Mouse (Mus musculus) erythroid progenitor cell, adult 5-6 weeks (primary cell): ENCODE results near the gene Pax5. TPM values are rescaled to one million over a fixed set of nuclear protein-coding genes. Genes with fewer than 3 reads are reported as not detected.

Experiments
- ATAC-seq: replicated peaks from 2 replicates; pipeline ENCODE4 v1.8.0; 2016; ENCODE audit warnings: moderate number of reproducible peaks, mild to moderate bottlenecking, moderate TSS enrichment, inconsistent platforms; ENCODE audit not compliant: poor library complexity, low FRiP score, severe bottlenecking
- total RNA-seq, 2 experiments: library from RNA; stranded (forward) in 1 of 2; stranded (reverse) in 1 of 2; fragments of 150-400 nt in 1 of 2; fragments of 186-747, 209-891 nt in 1 of 2; gene quantifications; 2 replicates each; pipeline versions ENCODE4 v1.2.3 to v1.2.4; 2015 to 2017; ENCODE audit warnings: low replicate concordance in 2 of 2

Pax5 gene
- total RNA-seq, 2 experiments from 2014 or later, result 5.1 to 28.1 TPM

- ATAC-seq, result no peak
Observed at GRCm38 (mm10) chr4:44670380-44670779, 39.9 kb downstream of the Pax5 start.

DNA sequence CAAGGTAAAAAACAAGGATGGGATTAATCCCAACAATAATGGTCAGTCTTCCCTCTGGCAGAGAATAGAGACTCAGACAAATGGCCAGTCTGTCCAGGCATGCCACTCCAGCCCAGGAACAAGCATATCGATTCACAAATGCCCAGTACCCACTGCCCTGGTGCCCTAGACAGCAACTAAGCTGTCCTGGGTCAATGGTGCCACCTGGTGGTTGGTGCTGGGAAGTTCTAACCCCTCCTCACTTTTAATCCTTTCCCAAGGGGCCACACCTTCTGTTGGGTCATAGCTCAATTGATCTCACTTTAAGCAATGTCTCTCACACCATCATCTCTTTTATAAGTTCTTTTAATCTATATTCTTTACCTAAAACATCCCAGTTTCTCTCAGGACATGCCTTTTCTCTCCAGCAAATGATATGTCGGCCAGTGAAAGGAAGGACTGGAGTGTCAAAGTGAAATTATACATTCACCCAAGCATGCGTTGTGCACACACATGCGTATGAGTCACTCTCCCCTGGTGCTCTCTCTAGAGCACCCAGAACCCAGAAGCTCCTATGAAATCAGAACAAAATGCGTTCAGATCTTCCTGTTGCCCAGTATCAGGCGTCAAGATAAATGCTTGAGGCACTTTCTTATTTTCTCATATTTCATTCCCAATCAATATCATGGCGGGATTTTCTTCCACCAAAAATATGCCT lies 40.7 kb downstream of the Pax5 start:
- no peak for ATAC-seq

GRCm38 (mm10) chr4:44668574-44668973 lies 41.7 kb downstream of the Pax5 start:
- no peak for ATAC-seq

GRCm38 (mm10) chr4:44668172-44668571 lies 42.1 kb downstream of the Pax5 start:
- ATAC-seq, result no peak

- no peak for ATAC-seq
Observed at GRCm38 (mm10) chr4:44667369-44667768, 42.9 kb downstream of the Pax5 start.

DNA sequence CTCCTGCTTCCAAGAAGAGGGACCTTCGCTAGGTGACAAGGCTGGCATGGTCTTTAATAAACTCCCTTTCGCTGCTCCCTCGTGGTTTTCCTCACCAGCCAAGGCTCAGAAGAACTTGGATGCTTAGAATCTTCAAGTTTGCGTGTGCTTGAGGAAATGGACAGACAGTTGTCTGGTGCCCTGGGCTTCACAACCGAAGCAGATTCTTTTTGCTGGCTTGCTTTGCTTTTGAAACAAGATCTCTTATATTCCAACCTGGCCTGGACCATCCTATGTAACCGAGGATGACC lies 45.6 kb downstream of the Pax5 start:
- no peak for ATAC-seq

DNA sequence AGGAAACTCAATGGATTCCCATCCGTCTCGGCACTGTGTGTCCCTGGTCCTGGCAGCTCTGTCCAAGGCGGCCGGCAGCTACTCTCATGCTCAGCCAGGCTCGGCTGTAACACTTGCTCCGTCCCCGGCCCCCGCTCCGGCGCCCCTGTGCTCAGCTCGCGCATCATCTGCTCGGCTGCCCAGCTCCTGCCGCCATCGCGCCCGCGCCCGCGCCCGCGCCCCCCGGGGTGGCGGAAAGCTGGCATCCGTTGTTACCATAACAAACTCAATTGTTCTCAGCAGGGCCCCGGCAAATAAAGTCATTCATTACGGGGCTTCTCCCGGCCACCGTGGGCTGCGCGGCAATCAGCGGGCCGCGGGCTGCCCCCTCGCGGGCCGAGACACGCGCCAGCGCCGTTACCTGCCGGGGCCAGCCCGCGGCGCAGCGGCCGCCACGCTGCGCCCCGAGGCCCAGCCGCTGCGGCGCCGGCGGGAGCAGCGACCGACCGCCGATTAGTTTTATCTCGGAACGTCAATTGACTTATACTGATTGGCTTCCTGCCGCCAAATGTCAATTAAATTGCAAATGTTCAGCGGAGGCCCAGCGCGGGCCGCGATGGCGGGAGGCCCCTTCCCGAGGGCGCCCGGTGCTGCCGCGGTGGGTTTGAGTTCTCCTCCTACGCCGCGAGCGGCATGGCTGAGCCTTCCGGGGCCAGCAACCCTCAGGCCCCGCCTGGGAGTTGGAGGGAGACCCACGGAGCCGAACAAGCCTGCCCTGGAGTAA lies 46.1 kb downstream of the Pax5 start:
- no peak for ATAC-seq

- no peak for ATAC-seq
Observed at GRCm38 (mm10) chr4:44663489-44663888, 46.8 kb downstream of the Pax5 start.

DNA sequence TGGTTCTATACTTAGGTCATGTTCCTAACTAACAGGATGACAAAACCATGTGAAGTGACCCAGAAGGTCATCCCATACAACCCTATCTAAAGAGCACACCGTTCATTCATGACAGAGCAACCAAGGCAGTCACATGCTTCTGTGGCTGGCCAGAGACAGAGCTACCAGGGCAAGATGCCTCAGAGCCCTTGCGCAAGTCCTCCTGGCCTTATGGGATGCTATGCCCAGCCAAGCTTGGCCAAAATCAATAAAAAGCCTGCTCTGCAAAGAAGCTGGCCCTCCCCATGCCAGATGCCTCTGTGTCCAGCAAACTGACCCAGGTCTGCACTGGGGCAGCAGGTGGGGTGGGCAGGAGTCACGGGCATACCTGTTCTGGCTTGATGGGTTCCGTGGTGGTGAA lies 65.1 kb downstream of the Pax5 start:
- ATAC-seq, result no peak

- ATAC-seq, result no peak
Observed at GRCm38 (mm10) chr4:44641831-44642587, 68.3 kb downstream of the Pax5 start.

- no peak for ATAC-seq
Observed at GRCm38 (mm10) chr4:44635618-44636017, 74.7 kb downstream of the Pax5 start.

DNA sequence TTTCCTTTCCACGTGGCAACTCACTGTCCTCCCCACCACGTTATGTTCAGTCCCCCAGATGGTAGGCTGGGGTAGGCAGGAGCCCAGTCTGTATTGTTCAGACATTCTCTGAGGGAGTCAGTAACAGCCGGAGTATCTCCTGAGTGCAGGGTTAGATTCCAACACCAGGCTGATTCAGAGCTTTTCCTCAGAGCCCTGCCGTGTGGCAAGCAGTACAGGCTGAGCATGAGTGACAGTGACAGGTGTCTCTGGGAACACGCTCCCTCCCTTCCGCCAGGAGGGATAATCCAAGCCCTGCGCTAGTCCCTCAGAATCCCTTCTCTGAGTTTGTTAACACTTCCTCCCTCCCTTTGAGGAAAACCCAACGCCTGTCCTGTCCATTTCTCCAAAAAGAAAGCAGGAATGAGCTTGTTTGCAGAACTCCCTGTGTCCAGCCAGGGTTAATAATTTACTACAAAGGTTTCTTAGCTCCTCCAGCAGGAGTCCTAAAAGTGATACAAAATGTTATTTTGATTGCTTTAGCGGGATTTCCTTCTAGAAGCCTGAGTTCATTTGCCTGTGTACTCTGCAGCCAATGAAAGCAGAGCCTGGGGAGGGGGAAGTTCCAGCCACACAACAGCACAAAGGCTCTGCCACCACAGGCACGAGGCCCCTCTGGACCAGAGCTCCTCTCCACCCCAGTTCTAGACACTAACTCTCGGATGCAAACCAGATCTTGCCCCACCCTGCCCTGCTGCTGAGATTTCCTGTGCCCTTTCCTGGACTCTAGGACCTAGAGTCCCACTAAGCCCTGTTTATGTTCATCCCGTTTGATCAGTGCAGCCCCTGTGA lies 76.4 kb downstream of the Pax5 start:
- ATAC-seq, result no peak

- no peak for ATAC-seq
Observed at GRCm38 (mm10) chr4:44630059-44630458, 80.2 kb downstream of the Pax5 start.

GRCm38 (mm10) chr4:44627890-44628289 lies 82.4 kb downstream of the Pax5 start:
- ATAC-seq, result no peak

GRCm38 (mm10) chr4:44625108-44625424 lies 85.2 kb downstream of the Pax5 start:
- ATAC-seq, result no peak

- no peak for ATAC-seq
Observed at GRCm38 (mm10) chr4:44624232-44625107, 85.8 kb downstream of the Pax5 start.

DNA sequence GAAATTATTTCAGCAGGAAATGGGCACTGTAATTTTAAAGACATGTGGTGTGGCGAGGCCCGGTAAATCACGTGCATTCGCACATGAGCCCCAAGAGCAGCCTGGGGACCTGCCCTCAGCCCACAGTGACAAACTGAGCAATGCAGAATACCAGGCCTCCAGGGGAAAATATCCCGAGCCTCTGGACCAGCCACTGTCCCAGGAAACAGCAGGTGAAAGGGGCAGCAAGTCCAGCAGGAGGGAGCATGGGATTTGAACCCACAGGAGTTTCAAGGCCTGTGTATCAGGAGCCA lies 86.9 kb downstream of the Pax5 start:
- no peak for ATAC-seq

- ATAC-seq, result no peak
Observed at GRCm38 (mm10) chr4:44622682-44623434, 87.4 kb downstream of the Pax5 start.

DNA sequence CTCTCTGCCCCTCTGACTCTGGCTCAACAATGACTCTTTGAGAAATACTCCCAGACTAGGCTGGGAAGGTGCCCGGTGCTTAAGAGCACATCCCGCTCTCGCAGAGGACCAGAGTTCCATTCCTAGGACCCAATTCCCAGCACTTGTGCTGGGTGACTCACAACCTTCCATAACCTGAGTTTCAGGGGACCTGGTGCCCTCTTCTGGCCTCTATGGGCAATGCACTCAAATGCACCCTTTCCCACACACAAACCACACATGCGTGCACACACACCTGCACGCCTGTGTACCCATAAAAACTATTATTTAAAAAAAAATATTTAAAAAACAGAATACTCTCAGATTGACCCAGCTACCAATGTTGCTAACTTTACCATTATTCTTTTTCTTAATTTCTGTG lies 90.0 kb downstream of the Pax5 start:
- ATAC-seq, result no peak
